Mouse (Mus musculus) liver, embryonic 15.5 days (tissue): ENCODE measurements around the gene Cyp4a31. TPM values are rescaled to one million over a fixed set of nuclear protein-coding genes. Genes with fewer than 3 reads are reported as not detected.
"Not testable (repeated sequence)": the region's sequence is repeated elsewhere in the genome, so short reads cannot be mapped to it uniquely, and the experiment has no call there.

ENCODE experiments used
- ATAC-seq: fragments of 200-750 bp; cut with Nextera tagmentation; 2 replicates; pipeline ENCODE4 v1.8.0; 2017; ENCODE audit warnings: moderate number of reproducible peaks, mild to moderate bottlenecking, moderate library complexity; ENCODE audit not compliant: insufficient read depth
- H3K27ac ChIP-seq: fragments of 300-500 bp; sonication (generic); replicated peaks from 2 replicates; pipeline ENCODE4 v1.5.1; 2015; ENCODE audit warnings: mild to moderate bottlenecking, inconsistent platforms
- H3K27me3 ChIP-seq: fragments of 300-500 bp; sonication (generic); 2 replicates; pipeline ENCODE4 v1.6.1; 2015; ENCODE audit warnings: mild to moderate bottlenecking, inconsistent platforms
- H3K36me3 ChIP-seq: fragments of 300-500 bp; sonication (generic); replicated peaks from 2 replicates; pipeline ENCODE4 v1.6.1; 2015; ENCODE audit warnings: moderate library complexity, mild to moderate bottlenecking, inconsistent platforms
- H3K4me1 ChIP-seq: fragments of 300-500 bp; sonication (generic); replicated peaks from 2 replicates; pipeline ENCODE4 v1.6.1; 2015; ENCODE audit warnings: inconsistent platforms
- H3K4me2 ChIP-seq: fragments of 300-500 bp; sonication (generic); 2 replicates; pipeline ENCODE4 v1.6.1; 2015; ENCODE audit warnings: moderate library complexity, mild to moderate bottlenecking, inconsistent platforms
- H3K4me3 ChIP-seq: fragments of 300-500 bp; sonication (generic); replicated peaks from 2 replicates; pipeline ENCODE4 v1.5.1; 2015; ENCODE audit warnings: mild to moderate bottlenecking, inconsistent platforms
- H3K9ac ChIP-seq: fragments of 300-500 bp; sonication (generic); 2 replicates; pipeline ENCODE4 v1.6.1; 2015; ENCODE audit warnings: moderate library complexity, mild to moderate bottlenecking, inconsistent platforms
- H3K9me3 ChIP-seq: fragments of 300-500 bp; sonication (generic); replicated peaks from 2 replicates; pipeline ENCODE4 v1.6.1; 2016; ENCODE audit warnings: inconsistent platforms
- WGBS: fragments of 180-500 bp; shearing (Covaris S2); methylation state at CpG from one replicate; pipeline ENCODE4 v1.1.7; 2015; ENCODE audit warnings: mixed read lengths; ENCODE audit not compliant: insufficient replicate concordance; 5-methylcytosine and 5-hydroxymethylcytosine counted together
- polyA plus RNA-seq: library from polyadenylated mRNA; unstranded; fragments of >200 nt; fragmentation: Nextera tagmentation; extraction: Ambion mirVana; gene quantifications from 2 replicates; pipeline ENCODE4 v1.2.1, GENCODE M21; 2015

The Cyp4a31 gene
- polyA plus RNA-seq, 1 experiment from 2014 or later, result 0.32 TPM

GRCm38 (mm10) chr4:115564469-115565225, 1.2 kb downstream of the Cyp4a31 start:
- H3K9ac ChIP-seq, H3K27me3 ChIP-seq, H3K27ac ChIP-seq, H3K4me2 ChIP-seq, H3K4me1 ChIP-seq, H3K9me3 ChIP-seq, ATAC-seq, H3K36me3 ChIP-seq, H3K4me3 ChIP-seq: not testable (repeated sequence)
- 43% methylated on average over 6 of the region's 6 CpGs for WGBS

DNA sequence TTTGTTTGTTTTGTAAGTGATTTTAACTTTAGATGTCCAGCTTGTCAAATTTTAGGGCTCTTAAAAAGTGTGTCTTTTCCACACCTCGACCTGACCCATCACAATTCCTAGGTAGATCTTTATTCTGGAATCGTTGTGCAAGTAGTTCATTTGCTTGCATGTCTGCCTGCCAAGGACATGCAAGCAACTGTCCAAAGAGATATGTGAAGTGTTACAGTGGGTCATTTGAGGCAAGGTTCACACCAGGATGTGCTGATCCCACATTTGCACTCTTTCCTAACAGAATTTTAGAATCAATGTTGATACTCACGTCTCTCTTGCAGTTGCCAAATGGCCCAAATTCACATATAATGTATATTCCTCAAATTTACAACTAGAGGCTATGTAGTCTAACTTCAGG, 11.8 kb downstream of the Cyp4a31 start:
- Histone ChIP-seq H3K4me3 (no peak overlapping the region), H3K27me3 (no peaks in the 10 kb centered on the region), H3K36me3 (no peaks in the 10 kb centered on the region), H3K4me1 (no peaks in the 10 kb centered on the region), H3K9ac (no peak overlapping the region), H3K4me2 (no peak overlapping the region), H3K27ac (no peak overlapping the region), H3K9me3 (no peaks in the 10 kb centered on the region)
- ATAC-seq, result no peak
- whole genome bisulfite sequencing, result 49% methylated on average over 3 of the region's 3 CpGs

DNA sequence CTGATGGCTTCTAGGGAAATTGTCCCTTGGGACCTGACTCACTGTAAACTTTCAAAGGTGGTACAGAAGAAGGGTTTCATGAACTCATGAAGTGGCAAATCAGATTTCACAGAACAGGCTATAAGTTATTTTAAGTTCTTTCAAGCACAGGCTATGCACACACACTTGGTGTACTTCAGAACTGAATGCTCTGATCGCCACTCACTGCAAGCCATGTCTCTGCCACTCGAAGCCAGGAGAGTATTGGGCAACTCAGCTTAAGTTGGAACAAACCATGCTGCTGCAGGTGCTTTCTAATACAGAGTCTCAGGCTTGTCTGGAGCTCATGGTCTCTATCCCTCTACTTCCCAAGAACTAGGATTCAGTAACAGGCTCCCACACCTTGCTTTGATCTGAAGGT, 12.3 kb downstream of the Cyp4a31 start:
- Histone ChIP-seq H3K27me3 (no peaks in the 10 kb centered on the region), H3K9ac (no peak overlapping the region), H3K9me3 (no peaks in the 10 kb centered on the region), H3K4me2 (no peak overlapping the region), H3K4me3 (no peak overlapping the region), H3K4me1 (no peaks in the 10 kb centered on the region), H3K36me3 (no peaks in the 10 kb centered on the region), H3K27ac (no peak overlapping the region)
- 65% methylated on average over 2 of the region's 2 CpGs for WGBS
- ATAC-seq, result no peak

DNA sequence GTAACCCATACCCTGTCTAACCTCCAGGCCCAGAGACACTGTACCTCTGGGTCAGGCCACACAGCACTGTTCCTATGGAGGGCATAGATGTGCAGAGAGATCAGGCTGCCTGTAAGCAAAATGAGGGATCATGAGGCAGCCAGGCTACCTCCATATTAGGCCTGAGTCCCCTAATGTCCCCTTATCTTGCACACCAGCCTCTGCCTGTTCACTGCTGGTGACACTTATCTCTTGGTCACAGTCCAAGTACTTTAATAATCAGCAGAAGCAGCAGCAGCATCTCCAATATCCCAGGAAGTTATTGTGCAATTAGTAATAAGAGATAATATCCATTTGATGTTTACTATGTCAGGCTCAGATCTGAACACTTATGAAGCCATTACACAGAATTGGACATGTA, 19.6 kb downstream of the Cyp4a31 start:
- ATAC-seq, result peak; percentile 99

GRCm38 (mm10) chr4:115596357-115596756, 32.9 kb downstream of the Cyp4a31 start:
- H3K36me3 ChIP-seq, result no peaks in the 10 kb centered on the region
- 64% methylated on average over 1 of the region's 1 CpGs for WGBS

More for the DNA sequence above, 19.6 kb downstream of the Cyp4a31 start:
- Histone ChIP-seq H3K4me1 (no peaks in the 10 kb centered on the region), H3K9me3 (no peaks in the 10 kb centered on the region), H3K9ac (no peak overlapping the region), H3K36me3 (no peaks in the 10 kb centered on the region), H3K27ac (no peak overlapping the region; the same call in 1 of the 2 replicates), H3K27me3 (no peaks in the 10 kb centered on the region), H3K4me2 (no peak overlapping the region), H3K4me3 (no peak overlapping the region)

DNA sequence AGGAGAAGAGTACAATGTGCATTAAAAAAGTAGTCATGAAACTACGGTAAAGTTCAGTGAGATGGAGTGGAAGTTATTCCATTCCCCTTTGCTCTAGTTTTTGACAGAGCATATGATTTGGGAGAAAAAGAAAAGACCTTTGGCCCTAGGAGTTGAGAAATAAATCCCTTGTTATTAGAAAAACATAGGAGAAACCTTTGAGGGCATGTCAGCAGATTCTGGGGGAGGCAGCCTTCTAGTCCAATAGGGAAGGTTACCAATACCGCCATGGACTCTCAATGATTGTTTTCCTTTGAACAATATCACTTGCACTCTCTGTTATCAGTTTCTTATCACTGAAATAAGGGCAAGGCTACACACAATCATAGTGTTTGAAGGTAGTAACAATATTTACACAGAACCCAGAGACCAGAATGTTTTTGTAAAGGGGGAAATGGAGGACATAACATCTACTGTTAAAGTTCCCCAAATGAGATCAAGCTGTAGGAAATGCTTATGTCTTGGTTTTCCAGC, 33.4 kb downstream of the Cyp4a31 start:
- ATAC-seq, result no peak

More at GRCm38 (mm10) chr4:115596357-115596756, 32.9 kb downstream of the Cyp4a31 start:
- no peaks in the 10 kb centered on the region for H3K27me3 ChIP-seq
- no peak overlapping the region for H3K27ac ChIP-seq
- no peaks in the 10 kb centered on the region for H3K9me3 ChIP-seq
- H3K4me1 ChIP-seq, result no peaks in the 10 kb centered on the region
- no peak overlapping the region for H3K4me2 ChIP-seq
- H3K9ac ChIP-seq, result no peak overlapping the region
- ATAC-seq, result no peak
- no peak overlapping the region for H3K4me3 ChIP-seq

GRCm38 (mm10) chr4:115600611-115601010, 37.2 kb downstream of the Cyp4a31 start, which contains the start of gene Cyp4a32:
Cyp4a32 (plus strand) TSS chr4:115600969.
- H3K9me3 ChIP-seq, H3K4me3 ChIP-seq, H3K27me3 ChIP-seq, ATAC-seq, H3K4me2 ChIP-seq, H3K36me3 ChIP-seq, H3K9ac ChIP-seq, H3K27ac ChIP-seq, H3K4me1 ChIP-seq: not testable (repeated sequence)
- WGBS, result 75% methylated on average over 8 of the region's 8 CpGs

More for the DNA sequence above, 33.4 kb downstream of the Cyp4a31 start:
- Histone ChIP-seq H3K9ac (no peak overlapping the region), H3K4me3 (no peak overlapping the region), H3K36me3 (no peaks in the 10 kb centered on the region), H3K9me3 (no peaks in the 10 kb centered on the region), H3K4me2 (no peak overlapping the region), H3K27me3 (no peaks in the 10 kb centered on the region), H3K27ac (no peak overlapping the region), H3K4me1 (no peaks in the 10 kb centered on the region)
- 55% methylated on average over 2 of the region's 2 CpGs for WGBS

DNA sequence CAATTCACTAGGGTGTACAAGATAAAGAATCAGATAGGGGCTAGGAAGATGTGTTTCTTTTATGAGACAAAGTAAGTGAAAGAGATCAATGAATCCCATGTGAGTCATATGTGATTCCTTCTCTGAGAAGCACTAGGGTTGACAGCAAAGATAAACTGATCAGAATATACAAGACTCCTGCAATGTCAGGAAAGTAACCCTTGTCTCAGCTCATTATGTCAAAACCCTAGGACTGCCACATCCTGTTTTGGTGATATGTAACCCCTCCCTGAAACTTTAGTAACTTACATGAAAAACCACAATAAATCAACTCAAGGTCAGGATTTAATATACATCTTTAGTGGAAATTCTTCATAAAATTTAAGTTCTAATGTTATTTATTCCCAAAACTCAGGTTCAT, 50.6 kb downstream of the Cyp4a31 start:
- no peaks in the 10 kb centered on the region for H3K27me3 ChIP-seq
- H3K4me2 ChIP-seq, result no peak overlapping the region
- ATAC-seq, result no peak

GRCm38 (mm10) chr4:115625560-115625959, 62.1 kb downstream of the Cyp4a31 start:
- H3K36me3 ChIP-seq, H3K9me3 ChIP-seq, H3K4me3 ChIP-seq, H3K9ac ChIP-seq, H3K4me1 ChIP-seq, H3K27ac ChIP-seq, H3K27me3 ChIP-seq, ATAC-seq, H3K4me2 ChIP-seq: not testable (repeated sequence)
- WGBS, result 79% methylated on average over 3 of the region's 3 CpGs

More for the DNA sequence above, 50.6 kb downstream of the Cyp4a31 start:
- Histone ChIP-seq H3K9ac (no peak overlapping the region), H3K36me3 (no peaks in the 10 kb centered on the region), H3K4me3 (no peak overlapping the region), H3K4me1 (no peaks in the 10 kb centered on the region), H3K9me3 (no peaks in the 10 kb centered on the region), H3K27ac (no peak overlapping the region)

Other genes starting within 250 kb of the Cyp4a31 start
- not detected in 2 replicates for gene Cyp4a12b, start 152.0 kb upstream of the Cyp4a31 start, polyA plus RNA-seq
- not detected in 2 replicates for gene Cyp4a30b, start 111.0 kb upstream of the Cyp4a31 start, polyA plus RNA-seq
- not detected in 2 replicates for gene Cyp4a14, start 67.5 kb upstream of the Cyp4a31 start, polyA plus RNA-seq
- gene Cyp4a10, start 45.4 kb upstream of the Cyp4a31 start, polyA plus RNA-seq, result not detected in 2 replicates
- not detected in 2 replicates for gene Cyp4a32, start 37.3 kb downstream of the Cyp4a31 start, polyA plus RNA-seq
- gene Cyp4b1, start 84.1 kb downstream of the Cyp4a31 start, polyA plus RNA-seq, result 3.7 and 3.8 TPM in 2 replicates
- gene Efcab14, start 174.1 kb downstream of the Cyp4a31 start, polyA plus RNA-seq, result 10.3 and 10.7 TPM in 2 replicates
- gene Tex38, start 217.4 kb downstream of the Cyp4a31 start, polyA plus RNA-seq, result not detected in 2 replicates
- 15.7 and 16.4 TPM in 2 replicates for gene Atpaf1, start 221.2 kb downstream of the Cyp4a31 start, polyA plus RNA-seq